Mouse (Mus musculus): ENCODE measurements around the gene Rnf19b.

DNA sequence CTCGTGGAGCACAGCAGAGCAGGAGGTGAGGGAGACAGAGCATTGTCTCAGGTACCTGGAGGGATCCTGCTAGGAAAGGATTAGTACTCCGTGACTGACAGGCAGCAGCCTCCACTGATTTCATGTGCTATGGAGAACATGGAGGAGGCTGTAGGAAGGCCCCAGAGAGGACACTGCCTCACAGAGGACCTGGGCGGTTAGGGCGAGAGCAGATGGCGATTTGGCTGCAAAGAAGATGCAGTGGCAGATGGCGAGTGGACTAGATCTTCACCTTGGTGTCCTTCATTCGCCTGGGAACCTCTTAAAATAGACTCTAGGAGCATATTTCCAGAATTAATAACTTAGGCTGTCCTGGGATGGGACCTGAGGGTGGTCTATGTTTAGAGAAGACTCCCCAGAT, 23.0 kb downstream of the Rnf19b start:
- TF ChIP-seq GATA1 (IDR thresholded peaks at IDR 0.05; ENCODE audit: low read length) (no peak), TAL1 (IDR thresholded peaks at IDR 0.05; ENCODE audit: low read length) (no peak)

Data from erythroblast, embryonic 14.5 days (primary cell).